Mouse (Mus musculus) heart, adult 2 months (tissue): ENCODE results near the gene Foxj2.

Experiments
- EP300 ChIP-seq: fragments of 200-500 bp; IDR thresholded peaks from 2 replicates; pipeline ENCODE4 v1.6.1; 2011; ENCODE audit warnings: low read depth, low read length, control low read depth; ENCODE audit not compliant: insufficient read depth
- POLR2A ChIP-seq: fragments of 200-500 bp; IDR thresholded peaks from 2 replicates; pipeline ENCODE4 v1.6.1; 2011; ENCODE audit warnings: mild to moderate bottlenecking, low read depth, low read length, control low read depth; ENCODE audit not compliant: insufficient read depth

DNA sequence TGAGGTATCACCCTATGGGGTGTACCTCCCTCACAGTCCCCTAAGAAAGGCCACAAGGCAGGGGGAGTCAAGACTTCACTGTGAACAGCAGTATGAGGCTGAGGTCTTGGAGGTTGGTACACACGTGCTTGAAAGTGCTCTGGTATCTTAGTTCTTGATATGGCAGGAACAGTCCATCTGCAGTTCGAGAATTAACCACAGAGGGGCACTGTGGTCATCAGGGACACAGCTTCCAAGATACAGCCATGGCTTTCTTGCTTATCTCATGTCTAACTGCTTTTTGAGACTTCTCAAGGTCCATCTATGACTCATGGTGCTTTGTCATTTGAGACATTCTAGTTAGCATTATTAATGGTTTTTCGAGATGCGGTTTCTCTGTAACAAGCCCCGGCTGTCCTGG, 15.3 kb upstream of the Foxj2 start:
- TF ChIP-seq EP300 (no peak), POLR2A (no peak)
